Mouse (Mus musculus) olfactory bulb, adult 2 months (tissue): ENCODE measurements around the gene Gm44502.

Experiments
- CTCF ChIP-seq: fragments of 200-500 bp; IDR thresholded peaks from 2 replicates; pipeline ENCODE4 v1.5.1; 2012; ENCODE audit warnings: low read depth, mild to moderate bottlenecking, low read length, moderate library complexity; ENCODE audit not compliant: insufficient read depth
- POLR2A ChIP-seq: fragments of 200-500 bp; IDR thresholded peaks from 2 replicates; pipeline ENCODE4 v1.6.1; 2012; ENCODE audit warnings: mild to moderate bottlenecking, low read depth, low read length, moderate library complexity; ENCODE audit not compliant: insufficient read depth

- TF ChIP-seq POLR2A (no peak), CTCF (no peak)
Observed at GRCm38 (mm10) chr15:89428821-89429351, 610 bp downstream of the Gm44502 start.
